Mouse (Mus musculus) kidney, postnatal 0 days (tissue): Measurements from ENCODE around the gene Hemgn. TPM values are rescaled to one million over a fixed set of nuclear protein-coding genes. Genes with fewer than 3 reads are reported as not detected.

Experiments
- ATAC-seq: fragments of 200-750 bp; cut with Nextera tagmentation; replicated peaks from 2 replicates; pipeline ENCODE4 v1.8.0; 2017; ENCODE audit warnings: low read depth, moderate number of reproducible peaks, moderate TSS enrichment, moderate library complexity; ENCODE audit not compliant: low FRiP score
- DNase-seq: peaks from one replicate; pipeline ENCODE4 v3.0.0-alpha.2; 2016; ENCODE audit warnings: low spot score
- H3K27ac ChIP-seq: fragments of 300-500 bp; sonication (generic); 2 replicates; pipeline ENCODE4 v1.5.1; 2014; ENCODE audit warnings: mild to moderate bottlenecking
- H3K27me3 ChIP-seq: fragments of 300-500 bp; sonication (generic); 2 replicates; pipeline ENCODE4 v1.6.1; 2014; ENCODE audit warnings: low read length, mixed read lengths; ENCODE audit not compliant: insufficient read depth
- H3K36me3 ChIP-seq: fragments of 300-500 bp; sonication (generic); 2 replicates; pipeline ENCODE4 v1.6.1; 2014; ENCODE audit warnings: low read length, mixed read lengths; ENCODE audit not compliant: insufficient read depth
- H3K4me1 ChIP-seq: fragments of 300-500 bp; sonication (generic); replicated peaks from 2 replicates; pipeline ENCODE4 v1.6.1; 2014; ENCODE audit warnings: antibody characterized with exemption, low read length, mixed read lengths; ENCODE audit not compliant: insufficient read depth
- H3K4me2 ChIP-seq: fragments of 300-500 bp; sonication (generic); 2 replicates; pipeline ENCODE4 v1.6.1; 2014; ENCODE audit warnings: mild to moderate bottlenecking, low read length, moderate library complexity, mixed read lengths
- H3K4me3 ChIP-seq: fragments of 300-500 bp; sonication (generic); replicated peaks from 2 replicates; pipeline ENCODE4 v1.5.1; 2014; ENCODE audit warnings: low read depth, low read length
- H3K9ac ChIP-seq: fragments of 300-500 bp; sonication (generic); 2 replicates; pipeline ENCODE4 v1.6.1; 2014; ENCODE audit warnings: low read depth, low read length
- H3K9me3 ChIP-seq: fragments of 300-500 bp; sonication (generic); replicated peaks from 2 replicates; pipeline ENCODE4 v1.6.1; 2016; ENCODE audit warnings: low read length, inconsistent platforms, mixed read lengths
- CTCF ChIP-seq: IDR thresholded peaks from 2 replicates; pipeline ENCODE4 v1.5.1; 2016; ENCODE audit warnings: antibody characterized with exemption, low read depth, mild to moderate bottlenecking, moderate library complexity
- WGBS: fragments of 180-500 bp; shearing (Covaris S2); extraction: QIAGEN DNeasy Blood & Tissue Kit; methylation state at CpG from one replicate; pipeline ENCODE4 v1.1.7; 2014; 5-methylcytosine and 5-hydroxymethylcytosine counted together
- polyA plus RNA-seq: library from polyadenylated mRNA; unstranded; fragments of >200 nt; fragmentation: Nextera tagmentation; extraction: Ambion mirVana; gene quantifications from 2 replicates; pipeline ENCODE4 v1.2.1, GENCODE M21; 2015

The Hemgn gene
- polyA plus RNA-seq, 1 experiment from 2014 or later: 0.11 TPM

DNA sequence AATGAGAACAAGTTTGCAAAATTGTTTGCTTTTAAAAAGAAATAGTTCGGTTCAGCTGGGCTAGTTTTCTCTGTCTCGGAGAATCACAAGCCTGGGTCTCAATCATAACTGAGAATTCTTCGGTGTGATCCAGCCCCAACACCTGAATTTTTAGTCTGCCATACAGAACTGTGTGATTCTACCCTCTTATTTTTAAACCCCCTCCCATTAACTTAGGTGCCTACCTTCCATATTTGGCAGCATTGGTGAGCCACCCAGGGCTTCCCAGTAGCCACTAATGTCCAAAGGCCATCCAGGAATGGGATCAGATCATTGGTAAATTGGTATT, 67.6 kb downstream of the Hemgn start:
- no peaks in the 10 kb centered on the region for H3K36me3 ChIP-seq
- H3K9ac ChIP-seq: no peak overlapping the region
- TF ChIP-seq CTCF: no peak
- no peaks in the 10 kb centered on the region for H3K4me1 ChIP-seq
- no peak overlapping the region for H3K4me2 ChIP-seq
- H3K4me3 ChIP-seq: no peak overlapping the region
- WGBS: 19% methylated on average over 3 of the region's 3 CpGs
- H3K9me3 ChIP-seq: no peaks in the 10 kb centered on the region
- no peak overlapping the region for H3K27ac ChIP-seq
- ATAC-seq: no peak
- DNase-seq: no peak
- peaks cover 96% of the 10 kb centered on the region for H3K27me3 ChIP-seq

DNA sequence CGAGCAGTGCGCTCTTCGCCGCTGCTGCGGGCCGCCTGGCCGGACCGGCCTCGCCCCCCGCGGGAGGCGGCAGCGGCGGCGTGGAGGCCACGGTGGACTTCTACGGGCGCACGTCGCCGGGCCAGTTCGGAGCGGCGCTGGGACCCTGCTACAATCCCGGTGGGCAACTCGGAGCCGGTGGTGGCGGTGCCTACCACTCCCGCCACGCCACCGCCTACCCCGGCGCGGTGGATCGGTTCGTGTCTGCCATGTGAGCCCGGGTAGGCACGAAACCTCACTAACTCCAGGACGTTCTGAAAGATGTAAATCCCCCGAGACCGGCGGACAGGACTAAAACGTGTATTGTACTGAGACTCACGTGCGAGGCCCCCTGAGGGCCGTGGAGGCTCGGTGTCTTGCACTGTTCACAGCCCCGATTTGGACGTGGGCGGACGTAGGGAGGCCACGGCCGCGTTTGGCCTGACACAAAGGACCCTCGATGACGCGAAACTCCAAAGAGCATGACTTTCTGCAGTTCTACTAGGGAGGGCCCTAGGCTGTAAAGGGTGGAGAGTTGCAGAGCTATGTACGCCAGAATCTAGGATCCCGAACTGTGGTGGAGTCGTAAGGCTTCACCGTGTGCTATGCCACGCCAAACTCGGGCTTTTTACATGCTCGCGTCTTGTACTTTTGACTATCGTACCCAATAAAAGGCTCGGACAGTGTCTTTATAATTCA, 68.1 kb downstream of the Hemgn start:
- TF ChIP-seq CTCF: no peak
- peak overlapping the region; percentile 50; the same call in 1 of the 2 replicates for H3K4me2 ChIP-seq
- no peak for DNase-seq

GRCm38 (mm10) chr4:46344288-46344687, 69.0 kb downstream of the Hemgn start:
- H3K27me3 ChIP-seq: peaks cover 96% of the 10 kb centered on the region
- DNase-seq (no peak), ATAC-seq (no peak)
- 0 out of 2 replicates have a peak overlapping the region, but pooled peaks have one; percentile 4 for H3K9ac ChIP-seq
- H3K4me2 ChIP-seq: peak overlapping the region; percentile 50
- TF ChIP-seq CTCF: no peak
- no peaks in the 10 kb centered on the region for H3K36me3 ChIP-seq
- no peaks in the 10 kb centered on the region for H3K4me1 ChIP-seq
- peak overlapping the region; percentile 30 for H3K4me3 ChIP-seq
- H3K9me3 ChIP-seq: no peaks in the 10 kb centered on the region
- 0% methylated on average over 51 of the region's 51 CpGs for WGBS
- H3K27ac ChIP-seq: no peak overlapping the region

More for the DNA sequence above, 68.1 kb downstream of the Hemgn start:
- no peak overlapping the region for H3K27ac ChIP-seq
- no peaks in the 10 kb centered on the region for H3K36me3 ChIP-seq
- H3K27me3 ChIP-seq: peaks cover 96% of the 10 kb centered on the region
- H3K4me3 ChIP-seq: peak overlapping the region; percentile 30
- H3K9me3 ChIP-seq: no peaks in the 10 kb centered on the region
- no peak for ATAC-seq
- no peak overlapping the region for H3K9ac ChIP-seq
- WGBS: 3% methylated on average over 67 of the region's 67 CpGs
- H3K4me1 ChIP-seq: no peaks in the 10 kb centered on the region

Other genes starting within 250 kb of the Hemgn start
- gene Xpa, start 217.2 kb downstream of the Hemgn start, polyA plus RNA-seq: 30.0 and 31.9 TPM in 2 replicates
- gene Foxe1, start 69.9 kb downstream of the Hemgn start, polyA plus RNA-seq: not detected in 2 replicates
- 9.6 and 10.1 TPM in 2 replicates for gene Trmo, start 24.1 kb downstream of the Hemgn start, polyA plus RNA-seq
- gene Anp32b, start 37.4 kb upstream of the Hemgn start, polyA plus RNA-seq: 198 and 211 TPM in 2 replicates
- 45.6 and 50.7 TPM in 2 replicates for gene Nans, start 75.7 kb upstream of the Hemgn start, polyA plus RNA-seq
- gene Trim14, start 122.6 kb upstream of the Hemgn start, polyA plus RNA-seq: 2.6 and 3.1 TPM in 2 replicates
- 2.9 and 3.4 TPM in 2 replicates for gene Coro2a, start 188.7 kb upstream of the Hemgn start, polyA plus RNA-seq
- 3.6 and 4.2 TPM in 2 replicates for gene Tbc1d2, start 236.7 kb upstream of the Hemgn start, polyA plus RNA-seq